Mouse (Mus musculus) central nervous system, embryonic 11.5 days (tissue): Measurements from ENCODE around the gene Hmgcr. TPM values are rescaled to one million over a fixed set of nuclear protein-coding genes. Genes with fewer than 3 reads are reported as not detected.

Experiments
- polyA plus RNA-seq: library from polyadenylated mRNA; depleted of rRNA; stranded (reverse); fragments of >200 nt; gene quantifications from 2 replicates; pipeline ENCODE4 v1.2.3, GENCODE M21; 2012; rRNA removed

Gene Hmgcr
- 108 and 181 TPM in 2 replicates for polyA plus RNA-seq

GRCm38 (mm10) chr13:96670406-96671077 lies at the start of gene Hmgcr:
Gene Hmgcr (minus strand): TSS chr13:96670936.

Other genes with a start within 250 kb of the Hmgcr start
- gene Ankdd1b, start 199.7 kb downstream of the Hmgcr start, polyA plus RNA-seq: 0.20 TPM in 1 of 2 replicates, not detected in the other
- not detected in 2 replicates for gene Gm17622, start 180.2 kb downstream of the Hmgcr start, polyA plus RNA-seq
- 5.3 and 7.9 TPM in 2 replicates for gene Polk, start 128.4 kb downstream of the Hmgcr start, polyA plus RNA-seq
- 15.2 and 19.1 TPM in 2 replicates for gene Col4a3bp, start 128.3 kb downstream of the Hmgcr start, polyA plus RNA-seq
- gene Ankrd31, start 77.3 kb upstream of the Hmgcr start, polyA plus RNA-seq: 0.01 TPM in 1 of 2 replicates, not detected in the other